Mouse (Mus musculus) T-helper 2 cell (primary cell): ENCODE results near the gene Olfr591.
"Not testable (repeated sequence)": the region's sequence is repeated elsewhere in the genome, so short reads cannot be mapped to it uniquely, and the experiment has no call there.

Experiments
- in situ Hi-C: fragments of 300-600 bp; cut with MboI, MseI; formaldehyde crosslinking; loops from one replicate; pipeline ENCODE4 v1.15.1; 2025; ENCODE audit warnings: high pct_unique_total_duplicates

The Olfr591 gene

DNA sequence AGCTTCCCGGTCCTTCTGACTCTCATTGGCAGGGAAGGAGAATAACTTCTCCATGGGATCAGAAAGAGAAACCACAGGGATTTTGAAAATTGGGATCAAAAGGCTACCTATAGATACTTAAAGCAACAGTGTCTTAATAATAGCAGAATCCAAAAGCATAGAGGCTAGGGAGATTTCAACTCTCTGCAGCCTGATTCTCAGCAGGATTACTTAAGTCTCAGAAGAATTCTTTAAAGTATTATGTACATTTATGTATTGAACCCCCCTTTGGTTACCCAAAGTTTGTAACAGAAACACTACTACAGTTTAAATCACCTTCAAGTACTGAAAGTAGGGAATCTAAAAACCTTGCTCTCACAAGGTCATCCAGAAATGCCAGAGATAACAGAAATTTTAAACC, at the start of gene Olfr591:
Gene Olfr591, minus strand, starts transcription at position 101 of the 400 bp plus-strand sequence.
- in situ Hi-C loops = no loop called here

- in situ Hi-C loops = no loop called here
Observed at GRCm38 (mm10) chr7:103216696-103217095, 38.6 kb upstream of the Olfr591 start, which contains the start of gene Olfr594. Gene Olfr594, plus strand, starts transcription at chr7:103216996.

DNA sequence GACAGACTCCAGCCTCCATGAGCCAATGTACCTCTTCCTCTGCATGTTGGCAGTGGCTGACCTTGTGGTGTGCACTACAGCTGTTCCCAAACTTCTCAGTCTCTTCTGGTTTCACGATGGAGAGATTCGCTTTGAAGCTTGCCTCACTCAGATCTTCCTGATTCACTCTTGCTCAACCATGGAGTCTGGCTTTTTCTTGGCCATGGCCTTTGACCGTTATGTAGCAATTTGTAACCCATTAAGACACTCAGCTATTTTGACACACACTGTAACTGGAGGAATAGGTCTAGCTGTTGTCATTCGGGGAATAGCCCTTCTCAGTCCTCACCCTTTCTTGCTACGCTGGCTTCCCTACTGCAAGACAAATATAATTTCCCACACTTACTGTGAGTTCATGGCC, 33.9 kb upstream of the Olfr591 start:
- in situ Hi-C loops = not testable (repeated sequence)

- in situ Hi-C loops = no loop called here
Observed at GRCm38 (mm10) chr7:103211562-103211961, 33.4 kb upstream of the Olfr591 start, which contains the start of gene Olfr593. Gene Olfr593, plus strand, starts transcription at chr7:103211862.

DNA sequence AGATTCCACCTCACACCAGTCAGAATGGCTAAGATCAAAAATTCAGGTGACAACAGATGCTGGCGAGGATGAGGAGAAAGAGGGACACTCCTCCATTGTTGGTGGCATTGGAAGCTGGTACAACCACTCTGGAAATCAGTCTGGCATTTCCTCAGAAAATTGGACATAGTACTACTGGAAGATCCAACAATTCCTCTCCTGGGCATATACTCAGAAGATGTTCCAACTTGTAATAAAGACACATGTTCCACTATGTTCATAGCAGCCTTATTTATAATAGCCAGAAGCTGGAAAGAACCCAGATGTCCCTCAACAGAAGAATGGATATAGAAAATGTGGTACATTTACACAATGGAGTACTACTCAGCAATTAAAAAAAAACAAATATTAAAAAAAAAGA, 6.4 kb upstream of the Olfr591 start, which contains the start of gene Olfr592:
Gene Olfr592, plus strand, starts transcription at position 301 of the 400 bp plus-strand sequence.
- in situ Hi-C loops = not testable (repeated sequence)

DNA sequence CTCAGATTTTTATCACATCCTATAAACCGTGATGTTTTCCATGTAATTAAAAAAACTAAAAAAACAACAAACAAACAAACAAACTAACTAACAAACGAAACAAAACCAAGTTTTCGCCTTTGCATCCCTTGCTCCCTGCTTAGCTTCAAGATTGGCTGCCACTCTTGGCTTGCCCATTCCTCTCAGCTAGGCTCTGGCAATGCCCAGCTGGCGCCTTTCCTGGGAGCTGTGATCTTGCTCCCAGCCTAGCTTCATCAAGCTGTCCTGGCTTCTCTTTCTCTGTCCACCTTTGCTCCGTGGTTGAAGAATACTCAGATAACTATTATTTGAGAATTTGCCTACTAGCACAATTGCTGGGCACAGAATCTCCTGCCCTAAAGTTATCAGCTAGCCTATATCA, 8.4 kb downstream of the Olfr591 start:
- in situ Hi-C loops = no loop called here

DNA sequence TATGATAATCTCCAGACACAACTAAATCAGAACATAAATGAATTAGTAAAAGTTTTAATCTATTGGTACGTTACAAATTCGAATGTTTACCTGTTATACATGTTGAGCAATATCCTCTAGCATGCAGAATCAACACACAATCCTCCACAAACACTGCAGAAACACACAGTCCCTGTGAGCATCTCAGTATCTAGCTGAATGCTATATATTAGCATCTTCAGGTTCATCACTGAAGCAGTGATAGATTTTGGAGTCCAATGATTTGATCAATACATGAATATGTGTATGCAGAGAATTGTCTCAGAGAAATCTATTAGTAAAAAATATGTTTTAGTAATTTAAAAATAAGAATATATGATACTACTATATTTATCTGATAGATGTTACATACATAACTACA, 21.9 kb downstream of the Olfr591 start, which contains the start of gene Olfr589:
Gene Olfr589, minus strand, starts transcription at position 101 of the 400 bp plus-strand sequence.
- in situ Hi-C loops = no loop called here

DNA sequence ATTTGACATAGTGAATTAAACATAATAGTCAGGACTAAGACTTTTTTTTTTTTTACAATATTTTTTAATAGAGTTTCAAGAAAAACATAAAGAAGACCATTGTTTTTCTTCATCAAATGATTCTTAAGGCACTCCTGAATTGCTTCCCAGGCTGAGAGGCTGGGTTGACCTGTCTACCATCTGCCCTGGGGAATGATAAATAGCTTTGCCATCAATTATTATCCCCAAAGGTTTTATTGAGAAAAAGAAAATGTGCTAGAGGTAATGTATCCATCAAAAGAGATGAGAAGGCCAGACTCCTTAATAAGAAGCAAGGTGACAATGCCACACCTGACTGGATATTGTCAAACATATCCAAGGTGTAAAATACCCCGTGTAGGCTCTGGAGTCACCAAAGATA, 37.6 kb downstream of the Olfr591 start, which contains the start of gene Olfr588-ps1:
Gene Olfr588-ps1, plus strand, starts transcription at position 301 of the 400 bp plus-strand sequence.
- in situ Hi-C loops = no loop called here

GRCm38 (mm10) chr7:103125538-103125937, 52.6 kb downstream of the Olfr591 start, which contains the start of gene Olfr586:
Gene Olfr586, minus strand, starts transcription at chr7:103125638.
- in situ Hi-C loops = no loop called here

DNA sequence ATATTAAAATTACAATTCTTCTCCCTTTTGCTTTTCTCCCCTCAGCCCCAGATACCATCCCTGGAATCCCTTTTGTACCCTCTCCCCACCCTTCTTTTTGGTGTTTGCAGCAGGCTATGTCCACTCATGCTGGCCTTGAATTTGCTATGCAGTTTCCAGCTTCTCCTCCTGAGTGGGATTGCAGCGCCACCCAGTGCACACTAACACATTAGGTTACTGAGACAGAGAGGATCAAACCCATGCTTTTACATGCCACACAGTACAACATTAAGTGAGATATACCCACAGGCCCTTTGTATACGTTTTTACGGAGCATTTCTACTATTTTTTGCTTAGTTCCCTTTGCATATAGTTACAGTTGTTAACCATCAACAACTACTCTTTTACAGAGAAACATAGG, 58.7 kb downstream of the Olfr591 start:
- in situ Hi-C loops = no loop called here
